Mouse (Mus musculus) small intestine, adult 2 months (tissue): Measurements from ENCODE around the gene Vwa7.

Experiments used
- CTCF ChIP-seq: fragments of 200-500 bp; IDR thresholded peaks from 2 replicates; pipeline ENCODE4 v1.5.1; 2012; ENCODE audit warnings: low read depth, mild to moderate bottlenecking, control low read depth, inconsistent platforms, low read length, moderate library complexity, mixed read lengths; ENCODE audit not compliant: insufficient replicate concordance, insufficient read length; ENCODE audit errors: extremely low read depth
- POLR2A ChIP-seq: fragments of 200-500 bp; IDR thresholded peaks from 2 replicates; pipeline ENCODE4 v1.6.1; 2012; ENCODE audit warnings: low read depth, mild to moderate bottlenecking, control low read depth, inconsistent platforms, low read length, moderate library complexity

GRCm38 (mm10) chr17:35074097-35074496 is 57.7 kb downstream of the Vwa7 start:
- TF ChIP-seq CTCF (no peak), POLR2A (no peak)
